Mouse (Mus musculus): ENCODE measurements around the gene Kif3b. TPM values are rescaled to one million over a fixed set of nuclear protein-coding genes. Genes with fewer than 3 reads are reported as not detected.
"Not testable (repeated sequence)": the region's sequence is repeated elsewhere in the genome, so short reads cannot be mapped to it uniquely, and the experiment has no call there.

The Kif3b gene
- polyA plus RNA-seq, 1 experiment from 2014 or later = 6.0 TPM

DNA sequence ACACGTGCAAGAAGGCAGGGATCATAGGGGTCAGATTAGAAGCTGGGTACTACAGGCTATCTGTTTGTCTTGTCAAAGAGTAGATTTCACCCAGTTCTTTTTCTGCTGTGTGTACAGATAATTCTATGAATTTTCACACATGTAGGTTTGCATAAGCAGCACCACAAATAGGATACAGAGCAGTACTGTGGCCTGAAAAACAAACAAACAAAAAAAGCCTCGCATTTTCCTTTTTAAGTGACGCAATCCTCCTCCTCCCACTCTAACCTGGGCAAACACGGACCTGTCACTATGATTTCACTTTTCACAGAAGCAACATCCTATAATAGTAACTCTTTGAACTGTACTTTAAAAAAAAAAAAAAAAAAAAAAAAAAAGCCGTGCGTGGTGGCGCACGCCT is 14.8 kb upstream of the Kif3b start:
- DNase-seq (ENCODE audit: low spot score) (no peak), ATAC-seq (replicated peaks; ENCODE audit: low FRiP score, low read depth) (no peak)
- no peak overlapping the region for H3K4me3 ChIP-seq (replicated peaks; ENCODE audit: low read depth, low read length)
- H3K9ac ChIP-seq (ENCODE audit: low read depth, low read length) = no peak overlapping the region
- no peak overlapping the region for H3K27ac ChIP-seq
- 91% methylated on average over 8 of the region's 8 CpGs for WGBS
- H3K9me3 ChIP-seq (replicated peaks; ENCODE audit: low read length) = no peaks in the 10 kb centered on the region
- TF ChIP-seq CTCF (IDR thresholded peaks at IDR 0.05; ENCODE audit: low read depth) = no peak
- H3K4me2 ChIP-seq (ENCODE audit: low read length) = no peak overlapping the region
- H3K4me1 ChIP-seq (replicated peaks; ENCODE audit: insufficient read depth, low read length) = no peaks in the 10 kb centered on the region
- no peaks in the 10 kb centered on the region for H3K27me3 ChIP-seq (ENCODE audit: insufficient read depth, low read length)
- no peaks in the 10 kb centered on the region for H3K36me3 ChIP-seq (ENCODE audit: insufficient read depth, low read length)

DNA sequence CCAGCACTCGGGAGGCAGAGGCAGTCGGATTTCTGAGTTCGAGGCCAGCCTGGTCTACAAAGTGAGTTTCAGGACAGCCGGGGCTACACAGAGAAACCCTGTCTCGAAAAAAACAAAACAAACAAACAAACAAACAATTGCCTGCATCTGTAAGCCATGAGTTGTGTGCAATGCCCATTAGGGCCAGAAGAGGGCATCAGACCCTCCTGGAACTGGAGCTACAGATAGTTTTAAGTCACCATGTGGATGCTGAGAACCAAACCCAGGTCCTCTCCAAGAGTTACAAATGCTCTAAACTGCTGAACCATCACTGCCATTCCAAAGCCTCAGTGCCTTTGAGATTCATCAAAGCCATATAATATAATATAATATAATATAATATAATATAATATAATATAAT is 14.4 kb upstream of the Kif3b start:
- not testable (repeated sequence) for H3K9me3 ChIP-seq (replicated peaks; ENCODE audit: low read length); H3K36me3 ChIP-seq (ENCODE audit: insufficient read depth, low read length); H3K27ac ChIP-seq; H3K4me3 ChIP-seq (replicated peaks; ENCODE audit: low read depth, low read length); H3K4me2 ChIP-seq (ENCODE audit: low read length); DNase-seq (ENCODE audit: low spot score); ATAC-seq (replicated peaks; ENCODE audit: low FRiP score, low read depth); H3K4me1 ChIP-seq (replicated peaks; ENCODE audit: insufficient read depth, low read length); H3K27me3 ChIP-seq (ENCODE audit: insufficient read depth, low read length); H3K9ac ChIP-seq (ENCODE audit: low read depth, low read length)
- peak; percentile 9; the same call in 1 of the 2 replicates for TF ChIP-seq CTCF (IDR thresholded peaks at IDR 0.05; ENCODE audit: low read depth)
- WGBS = 90% methylated on average over 5 of the region's 5 CpGs

GRCm38 (mm10) chr2:153278357-153278756 is 12.9 kb upstream of the Kif3b start:
- no peak overlapping the region for H3K9ac ChIP-seq (ENCODE audit: low read depth, low read length)
- 78% methylated on average over 5 of the region's 5 CpGs for WGBS
- no peak overlapping the region for H3K4me3 ChIP-seq (replicated peaks; ENCODE audit: low read depth, low read length)
- H3K27ac ChIP-seq = no peak overlapping the region
- no peak for DNase-seq (ENCODE audit: low spot score)
- H3K4me1 ChIP-seq (replicated peaks; ENCODE audit: insufficient read depth, low read length) = no peaks in the 10 kb centered on the region
- H3K27me3 ChIP-seq (ENCODE audit: insufficient read depth, low read length) = no peaks in the 10 kb centered on the region
- no peak for TF ChIP-seq CTCF (IDR thresholded peaks at IDR 0.05; ENCODE audit: low read depth)
- H3K9me3 ChIP-seq (replicated peaks; ENCODE audit: low read length) = no peaks in the 10 kb centered on the region
- H3K4me2 ChIP-seq (ENCODE audit: low read length) = no peak overlapping the region
- H3K36me3 ChIP-seq (ENCODE audit: insufficient read depth, low read length) = no peaks in the 10 kb centered on the region
- no peak for ATAC-seq (replicated peaks; ENCODE audit: low FRiP score, low read depth)

DNA sequence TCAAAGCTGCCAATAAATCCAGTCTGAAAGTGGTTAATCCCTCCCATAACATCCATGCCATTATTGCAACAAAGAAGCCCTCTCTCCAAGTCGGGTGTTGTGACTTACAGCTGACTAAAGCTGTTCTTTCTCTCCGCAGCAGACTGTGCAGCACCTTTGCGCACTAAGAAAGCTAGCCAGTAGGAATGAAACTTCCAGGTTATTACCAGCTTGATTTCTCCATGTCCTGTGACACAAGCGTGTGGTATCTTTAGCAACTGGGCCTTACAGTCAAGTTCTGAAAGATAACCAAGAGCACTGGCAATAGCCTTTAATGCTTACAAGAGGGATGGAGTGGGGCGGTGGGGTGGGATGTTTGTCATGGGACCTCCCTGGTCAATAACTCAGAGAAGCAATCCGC is 7.3 kb upstream of the Kif3b start:
- ATAC-seq (replicated peaks; ENCODE audit: low FRiP score, low read depth) (no peak), DNase-seq (ENCODE audit: low spot score) (no peak)
- Histone ChIP-seq H3K4me3 (replicated peaks; ENCODE audit: low read depth, low read length) (no peak overlapping the region), H3K36me3 (ENCODE audit: insufficient read depth, low read length) (no peaks in the 10 kb centered on the region), H3K9ac (ENCODE audit: low read depth, low read length) (no peak overlapping the region), H3K4me1 (replicated peaks; ENCODE audit: insufficient read depth, low read length) (no peaks in the 10 kb centered on the region), H3K27ac (no peak overlapping the region), H3K9me3 (replicated peaks; ENCODE audit: low read length) (no peaks in the 10 kb centered on the region), H3K27me3 (ENCODE audit: insufficient read depth, low read length) (no peaks in the 10 kb centered on the region), H3K4me2 (ENCODE audit: low read length) (no peak overlapping the region)
- WGBS = 89% methylated on average over 6 of the region's 6 CpGs
- no peak for TF ChIP-seq CTCF (IDR thresholded peaks at IDR 0.05; ENCODE audit: low read depth)

GRCm38 (mm10) chr2:153286524-153286923 is 4.7 kb upstream of the Kif3b start:
- Histone ChIP-seq H3K36me3 (ENCODE audit: insufficient read depth, low read length) (no peaks in the 10 kb centered on the region), H3K4me3 (replicated peaks; ENCODE audit: low read depth, low read length) (no peak overlapping the region), H3K4me2 (ENCODE audit: low read length) (no peak overlapping the region), H3K27me3 (ENCODE audit: insufficient read depth, low read length) (no peaks in the 10 kb centered on the region), H3K4me1 (replicated peaks; ENCODE audit: insufficient read depth, low read length) (no peaks in the 10 kb centered on the region), H3K27ac (no peak overlapping the region), H3K9ac (ENCODE audit: low read depth, low read length) (no peak overlapping the region), H3K9me3 (replicated peaks; ENCODE audit: low read length) (no peaks in the 10 kb centered on the region)
- TF ChIP-seq CTCF (IDR thresholded peaks at IDR 0.05; ENCODE audit: low read depth) = no peak
- ATAC-seq (replicated peaks; ENCODE audit: low FRiP score, low read depth) (no peak), DNase-seq (ENCODE audit: low spot score) (no peak)
- WGBS = 83% methylated on average over 4 of the region's 4 CpGs

DNA sequence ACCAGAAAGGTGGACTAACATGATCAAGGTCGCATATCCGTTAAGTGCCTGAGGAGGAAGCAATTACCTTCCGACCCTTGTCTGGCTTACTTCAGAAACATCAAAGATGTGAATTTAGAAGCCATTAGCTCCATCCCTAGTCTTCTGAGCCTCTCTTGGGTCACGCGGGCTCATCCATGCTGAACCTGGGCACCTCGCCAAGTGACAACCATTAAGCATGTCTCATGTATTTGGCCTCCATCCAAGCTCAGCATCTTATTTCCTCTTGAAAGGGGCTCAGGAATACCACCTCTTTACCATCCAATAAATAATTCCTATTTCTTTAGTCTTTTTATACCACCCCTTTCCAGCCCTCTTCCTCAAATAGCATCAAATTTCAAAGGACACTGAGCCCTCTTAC is 3.4 kb upstream of the Kif3b start:
- TF ChIP-seq CTCF (IDR thresholded peaks at IDR 0.05; ENCODE audit: low read depth) = no peak
- H3K27ac ChIP-seq = no peak overlapping the region
- no peak overlapping the region for H3K9ac ChIP-seq (ENCODE audit: low read depth, low read length)
- DNase-seq (ENCODE audit: low spot score) (peak; percentile 57), ATAC-seq (replicated peaks; ENCODE audit: low FRiP score, low read depth) (no peak)
- 0 out of 2 replicates have a peak, but pooled peaks cover 3% of the 10 kb centered on the region for H3K4me1 ChIP-seq (replicated peaks; ENCODE audit: insufficient read depth, low read length)
- H3K36me3 ChIP-seq (ENCODE audit: insufficient read depth, low read length) = no peaks in the 10 kb centered on the region
- H3K4me3 ChIP-seq (replicated peaks; ENCODE audit: low read depth, low read length) = no peak overlapping the region
- H3K27me3 ChIP-seq (ENCODE audit: insufficient read depth, low read length) = no peaks in the 10 kb centered on the region
- WGBS = 17% methylated on average over 6 of the region's 6 CpGs
- no peaks in the 10 kb centered on the region for H3K9me3 ChIP-seq (replicated peaks; ENCODE audit: low read length)
- H3K4me2 ChIP-seq (ENCODE audit: low read length) = no peak overlapping the region

DNA sequence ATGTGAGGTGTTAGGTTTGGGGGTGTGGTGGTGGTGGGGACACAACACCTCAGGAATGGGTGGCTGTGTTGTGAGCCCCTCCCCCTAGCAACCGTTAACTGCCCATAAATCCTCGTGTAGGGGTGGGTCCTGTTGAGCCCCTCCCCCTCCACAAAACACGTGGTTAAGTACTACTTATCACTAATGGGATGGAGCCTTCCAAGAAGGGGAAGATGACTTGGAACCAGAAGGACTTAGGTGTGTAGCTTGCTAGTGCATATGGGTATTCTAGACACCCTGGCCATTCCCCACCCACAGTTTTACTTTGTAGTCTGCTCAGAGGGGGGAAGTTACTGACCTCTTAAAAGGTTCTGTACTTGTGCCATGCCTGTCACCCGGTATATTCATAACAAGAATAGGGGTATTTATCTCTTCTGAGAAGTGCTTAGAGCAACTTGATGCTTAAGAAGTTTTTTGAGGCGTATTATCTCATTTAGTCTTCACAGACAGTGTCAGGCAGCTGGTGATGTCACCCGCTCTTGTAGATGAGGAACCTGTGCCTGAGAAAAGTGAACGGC is 1.2 kb downstream of the Kif3b start:
- no peak for TF ChIP-seq CTCF (IDR thresholded peaks at IDR 0.05; ENCODE audit: low read depth)
- WGBS = 47% methylated on average over 7 of the region's 7 CpGs
- peak overlapping the region; percentile 95 for H3K4me2 ChIP-seq (ENCODE audit: low read length)
- no peaks in the 10 kb centered on the region for H3K27me3 ChIP-seq (ENCODE audit: insufficient read depth, low read length)
- peaks cover 4% of the 10 kb centered on the region; the same call in 1 of the 2 replicates for H3K36me3 ChIP-seq (ENCODE audit: insufficient read depth, low read length)
- ATAC-seq (replicated peaks; ENCODE audit: low FRiP score, low read depth) (no peak), DNase-seq (ENCODE audit: low spot score) (peak; percentile 60)
- no peak overlapping the region for H3K9ac ChIP-seq (ENCODE audit: low read depth, low read length)
- H3K4me1 ChIP-seq (replicated peaks; ENCODE audit: insufficient read depth, low read length) = 0 out of 2 replicates have a peak, but pooled peaks cover 3% of the 10 kb centered on the region
- H3K27ac ChIP-seq = no peak overlapping the region
- no peaks in the 10 kb centered on the region for H3K9me3 ChIP-seq (replicated peaks; ENCODE audit: low read length)
- peak overlapping the region; percentile 86; the same call in 1 of the 2 replicates for H3K4me3 ChIP-seq (replicated peaks; ENCODE audit: low read depth, low read length)
